Mouse (Mus musculus): ENCODE measurements around the gene Aldoc.

- TF ChIP-seq EP300 (IDR thresholded peaks at IDR 0.05; ENCODE audit: low read depth) (no peak), CTCF (IDR thresholded peaks at IDR 0.05; ENCODE audit: low read depth) (no peak)
Measured at GRCm38 (mm10) chr11:78289146-78289763, 33.5 kb upstream of the Aldoc start.

All from heart, postnatal 0 days (tissue).